In genomic region chr9:78107582-78107911, GRCm38 (mm10) we compare ENCODE assay signal across 8 mouse cellular contexts. TPM values are rescaled to one million over a fixed set of nuclear protein-coding genes. Genes with fewer than 3 reads are reported as not detected.
A peak's percentile ranks its signal among the peaks of the same experiment; 100 is the strongest.
DNase-seq lines count a peak whose midpoint lies in the region; ATAC-seq lines count a peak whose summit lies in the region.

No protein-coding gene starts in this region.

- H3K9me3 ChIP-seq in kidney, embryonic 15.5 days (replicated peaks) = no peaks in the 10 kb centered on the region
- no peaks in the 10 kb centered on the region for H3K9me3 ChIP-seq in hindbrain, embryonic 15.5 days
- no peaks in the 10 kb centered on the region for H3K9me3 ChIP-seq in midbrain, embryonic 14.5 days (ENCODE audit: control insufficient read depth, low read length)

- H3K9ac ChIP-seq in kidney, embryonic 15.5 days = peak overlapping the region; percentile 86
- peak overlapping the region; percentile 77 for H3K9ac ChIP-seq in hindbrain, embryonic 15.5 days
- peak overlapping the region; percentile 84 for H3K9ac ChIP-seq in midbrain, embryonic 14.5 days (replicated peaks; ENCODE audit: low read length)

- H3K4me2 ChIP-seq in kidney, embryonic 15.5 days = peak overlapping the region; percentile 70
- peak overlapping the region; percentile 90 for H3K4me2 ChIP-seq in hindbrain, embryonic 15.5 days
- H3K4me2 ChIP-seq in midbrain, embryonic 14.5 days (ENCODE audit: low read length) = peak overlapping the region; percentile 90

- peak overlapping the region; percentile 90 for H3K4me3 ChIP-seq in kidney, embryonic 15.5 days (replicated peaks)
- H3K4me3 ChIP-seq in brown adipose tissue, adult 24 weeks (ENCODE audit: insufficient read depth, low read depth, low read length) = peak overlapping the region; percentile 82
- H3K4me3 ChIP-seq in hindbrain, embryonic 15.5 days = peak overlapping the region; percentile 73
- peak overlapping the region; percentile 82 for H3K4me3 ChIP-seq in midbrain, embryonic 14.5 days (replicated peaks; ENCODE audit: low read depth, low read length)

- no peak for DNase-seq in kidney, adult 18-20 months
- no peak for DNase-seq in midbrain, embryonic 14.5 days
- no peak for DNase-seq in frontal cortex, adult 2 months (ENCODE audit: extremely low spot score in 1 of 2, low spot score in 1 of 2)
- no peak for DNase-seq in right cerebral cortex, postnatal 25 days
- no peak for DNase-seq in spleen, postnatal 10 days (ENCODE audit: low spot score in 2 of 2)

- H3K4me1 ChIP-seq in kidney, embryonic 15.5 days = peaks cover 35% of the 10 kb centered on the region
- peaks cover 3% of the 10 kb centered on the region; the same call in 1 of the 2 replicates for H3K4me1 ChIP-seq in brown adipose tissue, adult 24 weeks (ENCODE audit: control insufficient read depth, insufficient read depth, insufficient read length, low read length)
- peaks cover 26% of the 10 kb centered on the region for H3K4me1 ChIP-seq in hindbrain, embryonic 15.5 days (replicated peaks)
- H3K4me1 ChIP-seq in midbrain, embryonic 14.5 days (ENCODE audit: control insufficient read depth, insufficient read depth, low read length) = 0 out of 2 replicates have a peak, but pooled peaks cover 7% of the 10 kb centered on the region

- no peaks in the 10 kb centered on the region for H3K27me3 ChIP-seq in kidney, embryonic 15.5 days
- H3K27me3 ChIP-seq in hindbrain, embryonic 15.5 days = no peaks in the 10 kb centered on the region
- H3K27me3 ChIP-seq in midbrain, embryonic 14.5 days (ENCODE audit: control insufficient read depth, insufficient read depth, low read length) = no peaks in the 10 kb centered on the region

- peaks cover 23% of the 10 kb centered on the region for H3K36me3 ChIP-seq in kidney, embryonic 15.5 days
- H3K36me3 ChIP-seq in hindbrain, embryonic 15.5 days = no peaks in the 10 kb centered on the region
- H3K36me3 ChIP-seq in midbrain, embryonic 14.5 days (ENCODE audit: control insufficient read depth, insufficient read depth, low read length) = 0 out of 2 replicates have a peak, but pooled peaks cover 3% of the 10 kb centered on the region

- 17% methylated on average over 6 of the region's 6 CpGs for WGBS in kidney, embryonic 15.5 days
- WGBS in hindbrain, embryonic 15.5 days = 26% methylated on average over 6 of the region's 6 CpGs
- 24% methylated on average over 6 of the region's 6 CpGs for WGBS in midbrain, embryonic 14.5 days

- peak overlapping the region; percentile 94 for H3K27ac ChIP-seq in kidney, embryonic 15.5 days
- no peak overlapping the region for H3K27ac ChIP-seq in brown adipose tissue, adult 24 weeks (replicated peaks; ENCODE audit: low read depth, low read length)
- peak overlapping the region; percentile 93 for H3K27ac ChIP-seq in hindbrain, embryonic 15.5 days (replicated peaks)
- H3K27ac ChIP-seq in midbrain, embryonic 14.5 days (replicated peaks; ENCODE audit: low read depth, low read length) = peak overlapping the region; percentile 91; the same call in 1 of the 2 replicates

- no peak; the same call in 1 of the 2 replicates for ATAC-seq in kidney, embryonic 15.5 days (replicated peaks; ENCODE audit: low FRiP score)
- ATAC-seq in hindbrain, embryonic 15.5 days (ENCODE audit: low FRiP score, low read depth) = no peak
- no peak for ATAC-seq in midbrain, embryonic 14.5 days (ENCODE audit: low FRiP score, low TSS enrichment)

RNA-seq across cellular contexts. Expression of gene Fbxo9, which starts 1.3 kb away (rescaled TPM):
- polyA plus RNA-seq in kidney, embryonic 15.5 days (2015; fragmentation: Nextera tagmentation; extraction: Ambion mirVana) = 38.4 and 40.1 TPM in 2 replicates
- polyA plus RNA-seq in brown adipose tissue, adult 24 weeks (2012; ENCODE audit: insufficient read depth, insufficient read length, missing spikeins) = 66.7 and 70.2 TPM in 2 replicates
- polyA plus RNA-seq in hindbrain, embryonic 15.5 days (2015; fragmentation: Nextera tagmentation; extraction: Ambion mirVana) = 74.3 and 83.5 TPM in 2 replicates
- polyA plus RNA-seq in midbrain, embryonic 14.5 days (2014; fragmentation: Nextera tagmentation; extraction: Ambion mirVana) = 66.6 and 71.2 TPM in 2 replicates
- polyA plus RNA-seq in frontal cortex, adult 2 months (2012; rRNA removed) = 124 TPM in 2 replicates

RNA-seq across cellular contexts. Expression of gene Ick, which starts 1.4 kb away (rescaled TPM):
- 24.2 and 25.0 TPM in 2 replicates for polyA plus RNA-seq in kidney, embryonic 15.5 days (2015; fragmentation: Nextera tagmentation; extraction: Ambion mirVana)
- polyA plus RNA-seq in brown adipose tissue, adult 24 weeks (2012; ENCODE audit: insufficient read depth, insufficient read length, missing spikeins) = 21.8 and 23.4 TPM in 2 replicates
- polyA plus RNA-seq in hindbrain, embryonic 15.5 days (2015; fragmentation: Nextera tagmentation; extraction: Ambion mirVana) = 36.2 and 36.9 TPM in 2 replicates
- polyA plus RNA-seq in midbrain, embryonic 14.5 days (2014; fragmentation: Nextera tagmentation; extraction: Ambion mirVana) = 41.3 and 46.2 TPM in 2 replicates
- polyA plus RNA-seq in frontal cortex, adult 2 months (2012; rRNA removed) = 15.6 and 16.2 TPM in 2 replicates

RNA-seq across cellular contexts. Expression of gene Gcm1, which starts 55.8 kb away (rescaled TPM):
- 0.55 and 1.2 TPM in 2 replicates for polyA plus RNA-seq in kidney, embryonic 15.5 days (2015; fragmentation: Nextera tagmentation; extraction: Ambion mirVana)
- polyA plus RNA-seq in brown adipose tissue, adult 24 weeks (2012; ENCODE audit: insufficient read depth, insufficient read length, missing spikeins) = not detected in 2 replicates
- not detected in 2 replicates for polyA plus RNA-seq in hindbrain, embryonic 15.5 days (2015; fragmentation: Nextera tagmentation; extraction: Ambion mirVana)
- polyA plus RNA-seq in midbrain, embryonic 14.5 days (2014; fragmentation: Nextera tagmentation; extraction: Ambion mirVana) = not detected in 2 replicates
- polyA plus RNA-seq in frontal cortex, adult 2 months (2012; rRNA removed) = 0.08 TPM in 1 of 2 replicates, not detected in the other
